Mouse (Mus musculus): ENCODE results near the gene Gm19935.

The Gm19935 gene

GRCm38 (mm10) chr8:90828987-90829740 is 12.0 kb upstream of the Gm19935 start:
- peak in 1 of 2 experiments; percentile 8 for DNase-seq

- peak; percentile 93 to 97 for DNase-seq
Observed at GRCm38 (mm10) chr8:90828181-90828986, 11.2 kb upstream of the Gm19935 start, which contains the start of gene Chd9. Gene Chd9 (plus strand): TSS chr8:90828352.

- peak; percentile 75 to 81 for DNase-seq
Observed at GRCm38 (mm10) chr8:90825459-90825871, 8.3 kb upstream of the Gm19935 start.

- DNase-seq = peak; percentile 41 to 52
Observed at GRCm38 (mm10) chr8:90822443-90822842, 5.2 kb upstream of the Gm19935 start.

- no peak for DNase-seq
Observed at GRCm38 (mm10) chr8:90820321-90820696, 3.1 kb upstream of the Gm19935 start.

- no peak for DNase-seq
Observed at GRCm38 (mm10) chr8:90819561-90820320, 2.5 kb upstream of the Gm19935 start.

- DNase-seq = no peak
Observed at GRCm38 (mm10) chr8:90816061-90816882, 921 bp downstream of the Gm19935 start.

GRCm38 (mm10) chr8:90813602-90814320 is 3.4 kb downstream of the Gm19935 start:
- no peak for DNase-seq

- peak in 1 of 2 experiments; percentile 35 for DNase-seq
Observed at GRCm38 (mm10) chr8:90799473-90799872, 17.7 kb downstream of the Gm19935 start.

GRCm38 (mm10) chr8:90794990-90795861 is 22.0 kb downstream of the Gm19935 start:
- peak; percentile 80 to 89 for DNase-seq

- peak; percentile 73 to 89 for DNase-seq
Observed at GRCm38 (mm10) chr8:90793710-90794109, 23.5 kb downstream of the Gm19935 start.

GRCm38 (mm10) chr8:90791616-90792015 is 25.6 kb downstream of the Gm19935 start:
- DNase-seq = no peak

GRCm38 (mm10) chr8:90769791-90770190 is 47.4 kb downstream of the Gm19935 start:
- no peak for DNase-seq

Measured in kidney, postnatal 36 days (tissue).